Mouse (Mus musculus): ENCODE data around the gene Rgs1.

Rgs1 gene

DNA sequence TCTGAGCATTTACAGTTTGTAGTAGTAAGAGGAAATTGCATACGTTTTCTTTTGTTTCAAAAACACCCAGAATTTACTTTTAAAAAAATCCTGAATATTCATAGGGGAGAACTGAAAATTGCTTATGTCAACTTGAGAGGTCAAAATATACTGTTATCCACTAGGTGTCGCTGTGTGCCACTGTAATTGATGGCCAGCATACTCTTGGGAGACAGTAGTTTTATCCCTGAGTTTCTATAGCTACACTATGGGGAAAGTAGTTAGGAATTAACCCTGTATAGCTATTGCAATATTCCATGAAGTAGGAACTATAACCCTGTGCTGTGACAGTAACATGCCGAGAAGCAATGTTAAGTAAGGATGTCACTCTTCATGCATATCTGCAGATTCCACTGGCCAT lies 51.4 kb downstream of the Rgs1 start:
- in situ Hi-C loops (cut with MboI): loop anchor here (25.0 kb wide), 1 partner anchor 140 kb away; no protein-coding TSS in a partner anchor

Measured in mature B cell (primary cell).